Mouse (Mus musculus) effector memory CD4-positive, alpha-beta T cell, adult 5 months (primary cell): ENCODE data around the gene Tmprss13. TPM values are rescaled to one million over a fixed set of nuclear protein-coding genes. Genes with fewer than 3 reads are reported as not detected.

Source experiments
- polyA plus RNA-seq: library from polyadenylated mRNA; unstranded; fragments of 100-300 nt; shearing (Covaris generic); gene quantifications from one replicate; pipeline ENCODE4 v1.2.1, GENCODE M21; 2017

Gene Tmprss13
- polyA plus RNA-seq, result not detected

GRCm38 (mm10) chr9:45318855-45319254, at the start of gene Tmprss13:
Gene Tmprss13, plus strand, starts transcription at chr9:45319100.

GRCm38 (mm10) chr9:45370117-45370561, 51.2 kb downstream of the Tmprss13 start, which contains the start of gene Fxyd6:
Gene Fxyd6, plus strand, starts transcription at chr9:45370185.

Other genes starting within 250 kb of the Tmprss13 start
- gene Jaml, start 239.9 kb upstream of the Tmprss13 start, polyA plus RNA-seq, result 4.1 TPM
- not detected for gene Scn2b, start 201.3 kb upstream of the Tmprss13 start, polyA plus RNA-seq
- gene Scn4b, start 180.7 kb upstream of the Tmprss13 start, polyA plus RNA-seq, result 0.17 TPM
- 0.57 TPM for gene BC049352, start 137.1 kb upstream of the Tmprss13 start, polyA plus RNA-seq
- gene Tmprss4, start 115.0 kb upstream of the Tmprss13 start, polyA plus RNA-seq, result not detected
- 28.8 TPM for gene Il10ra, start 50.0 kb upstream of the Tmprss13 start, polyA plus RNA-seq
- not detected for gene Fxyd6, start 51.1 kb downstream of the Tmprss13 start, polyA plus RNA-seq
- gene Fxyd2, start 80.6 kb downstream of the Tmprss13 start, polyA plus RNA-seq, result not detected
- gene Dscaml1, start 107.5 kb downstream of the Tmprss13 start, polyA plus RNA-seq, result not detected